Mouse (Mus musculus) hindbrain, embryonic 11.5 days (tissue): ENCODE data around the gene Gxylt2. TPM values are rescaled to one million over a fixed set of nuclear protein-coding genes. Genes with fewer than 3 reads are reported as not detected.

ENCODE experiments used
- ATAC-seq: fragments of 200-750 bp; cut with Nextera tagmentation; 2 replicates; pipeline ENCODE4 v1.8.0; 2017; ENCODE audit warnings: mild to moderate bottlenecking, moderate TSS enrichment, moderate library complexity; ENCODE audit not compliant: low FRiP score
- DNase-seq: peaks from one replicate; pipeline ENCODE4 v3.0.0-alpha.2; 2015; ENCODE audit warnings: low spot score
- H3K27ac ChIP-seq: fragments of 300-500 bp; sonication (generic); 2 replicates; pipeline ENCODE4 v1.5.1; 2014; ENCODE audit warnings: mild to moderate bottlenecking, low read depth, low read length
- H3K27me3 ChIP-seq: fragments of 300-500 bp; sonication (generic); 2 replicates; pipeline ENCODE4 v1.6.1; 2014; ENCODE audit warnings: mild to moderate bottlenecking, low read length, moderate library complexity, mixed read lengths; ENCODE audit not compliant: control insufficient read depth, insufficient read depth
- H3K36me3 ChIP-seq: fragments of 300-500 bp; sonication (generic); 2 replicates; pipeline ENCODE4 v1.6.1; 2014; ENCODE audit warnings: mild to moderate bottlenecking, low read length, moderate library complexity, mixed read lengths; ENCODE audit not compliant: control insufficient read depth, insufficient read depth
- H3K4me1 ChIP-seq: fragments of 300-500 bp; sonication (generic); replicated peaks from 2 replicates; pipeline ENCODE4 v1.6.1; 2014; ENCODE audit warnings: low read length, mixed read lengths; ENCODE audit not compliant: control insufficient read depth, insufficient read depth
- H3K4me2 ChIP-seq: fragments of 300-500 bp; sonication (generic); replicated peaks from 2 replicates; pipeline ENCODE4 v1.6.1; 2014; ENCODE audit warnings: mild to moderate bottlenecking, low read depth, low read length
- H3K4me3 ChIP-seq: fragments of 300-500 bp; sonication (generic); 2 replicates; pipeline ENCODE4 v1.5.1; 2014; ENCODE audit warnings: low read depth, low read length
- H3K9ac ChIP-seq: fragments of 300-500 bp; sonication (generic); 2 replicates; pipeline ENCODE4 v1.6.1; 2014; ENCODE audit warnings: low read depth, low read length
- H3K9me3 ChIP-seq: fragments of 300-500 bp; sonication (generic); 2 replicates; pipeline ENCODE4 v1.6.1; 2016; ENCODE audit warnings: low read length; ENCODE audit not compliant: control insufficient read depth
- WGBS: fragments of 180-500 bp; shearing (Covaris S2); extraction: QIAGEN DNeasy Blood & Tissue Kit; methylation state at CpG from one replicate; pipeline ENCODE4 v1.1.7; 2014; 5-methylcytosine and 5-hydroxymethylcytosine counted together
- polyA plus RNA-seq: library from polyadenylated mRNA; unstranded; fragments of >200 nt; fragmentation: Nextera tagmentation; extraction: Ambion mirVana; gene quantifications from 2 replicates; pipeline ENCODE4 v1.2.1, GENCODE M21; 2014

The Gxylt2 gene
- polyA plus RNA-seq, 1 experiment from 2014 or later = 7.2 TPM

- WGBS = 87% methylated on average over 3 of the region's 3 CpGs
- Histone ChIP-seq H3K27me3 (no peaks in the 10 kb centered on the region), H3K27ac (no peak overlapping the region), H3K9ac (no peak overlapping the region), H3K4me3 (no peak overlapping the region), H3K4me2 (no peak overlapping the region), H3K4me1 (no peaks in the 10 kb centered on the region), H3K36me3 (no peaks in the 10 kb centered on the region), H3K9me3 (no peaks in the 10 kb centered on the region)
- DNase-seq (no peak), ATAC-seq (no peak)
Observed at GRCm38 (mm10) chr6:100811731-100812130, 107.2 kb downstream of the Gxylt2 start.

- no peaks in the 10 kb centered on the region for H3K4me1 ChIP-seq
- H3K4me2 ChIP-seq = no peak overlapping the region
- no peak overlapping the region for H3K4me3 ChIP-seq
- DNase-seq (no peak), ATAC-seq (no peak)
- 84% methylated on average over 2 of the region's 2 CpGs for WGBS
- H3K9me3 ChIP-seq = no peaks in the 10 kb centered on the region
- H3K36me3 ChIP-seq = no peaks in the 10 kb centered on the region
- no peak overlapping the region for H3K27ac ChIP-seq
- no peaks in the 10 kb centered on the region for H3K27me3 ChIP-seq
- H3K9ac ChIP-seq = no peak overlapping the region
Observed at GRCm38 (mm10) chr6:100821367-100821766, 116.8 kb downstream of the Gxylt2 start.

GRCm38 (mm10) chr6:100823356-100823755 is 118.8 kb downstream of the Gxylt2 start:
- no peak overlapping the region for H3K27ac ChIP-seq
- no peak for ATAC-seq

GRCm38 (mm10) chr6:100824381-100824965 is 119.9 kb downstream of the Gxylt2 start:
- Histone ChIP-seq H3K36me3 (no peaks in the 10 kb centered on the region), H3K4me2 (no peak overlapping the region), H3K9ac (no peak overlapping the region), H3K27me3 (no peaks in the 10 kb centered on the region), H3K4me1 (no peaks in the 10 kb centered on the region), H3K4me3 (no peak overlapping the region), H3K9me3 (no peaks in the 10 kb centered on the region), H3K27ac (no peak overlapping the region)
- 68% methylated on average over 7 of the region's 7 CpGs for WGBS
- DNase-seq = no peak
- no peak for ATAC-seq

More at GRCm38 (mm10) chr6:100823356-100823755, 118.8 kb downstream of the Gxylt2 start:
- Histone ChIP-seq H3K27me3 (no peaks in the 10 kb centered on the region), H3K4me1 (no peaks in the 10 kb centered on the region), H3K4me2 (no peak overlapping the region), H3K36me3 (no peaks in the 10 kb centered on the region), H3K9ac (no peak overlapping the region), H3K9me3 (no peaks in the 10 kb centered on the region), H3K4me3 (no peak overlapping the region)
- no peak for DNase-seq
- 79% methylated on average over 1 of the region's 1 CpGs for WGBS

GRCm38 (mm10) chr6:100826046-100826445 is 121.5 kb downstream of the Gxylt2 start:
- no peaks in the 10 kb centered on the region for H3K36me3 ChIP-seq
- WGBS = 90% methylated on average over 6 of the region's 6 CpGs
- H3K4me3 ChIP-seq = no peak overlapping the region
- ATAC-seq (no peak), DNase-seq (no peak)
- no peak overlapping the region for H3K9ac ChIP-seq
- H3K27ac ChIP-seq = no peak overlapping the region
- H3K9me3 ChIP-seq = no peaks in the 10 kb centered on the region
- H3K27me3 ChIP-seq = no peaks in the 10 kb centered on the region
- no peaks in the 10 kb centered on the region for H3K4me1 ChIP-seq
- H3K4me2 ChIP-seq = no peak overlapping the region

GRCm38 (mm10) chr6:100828565-100828964 is 124.0 kb downstream of the Gxylt2 start:
- H3K4me2 ChIP-seq = no peak overlapping the region
- no peak overlapping the region for H3K9ac ChIP-seq
- H3K4me3 ChIP-seq = no peak overlapping the region
- WGBS = 89% methylated on average over 7 of the region's 7 CpGs
- no peaks in the 10 kb centered on the region for H3K27me3 ChIP-seq
- no peak for DNase-seq
- H3K9me3 ChIP-seq = no peaks in the 10 kb centered on the region
- H3K36me3 ChIP-seq = no peaks in the 10 kb centered on the region
- ATAC-seq = no peak
- H3K27ac ChIP-seq = no peak overlapping the region
- H3K4me1 ChIP-seq = no peaks in the 10 kb centered on the region

- no peaks in the 10 kb centered on the region for H3K4me1 ChIP-seq
- no peak overlapping the region for H3K4me2 ChIP-seq
- no peak for ATAC-seq
- no peak for DNase-seq
- H3K9ac ChIP-seq = no peak overlapping the region
- no peaks in the 10 kb centered on the region for H3K36me3 ChIP-seq
- H3K27ac ChIP-seq = no peak overlapping the region
- no peaks in the 10 kb centered on the region for H3K27me3 ChIP-seq
- 81% methylated on average over 5 of the region's 5 CpGs for WGBS
- no peak overlapping the region for H3K4me3 ChIP-seq
- H3K9me3 ChIP-seq = no peaks in the 10 kb centered on the region
Observed at GRCm38 (mm10) chr6:100829770-100830169, 125.2 kb downstream of the Gxylt2 start.

GRCm38 (mm10) chr6:100831188-100831587 is 126.7 kb downstream of the Gxylt2 start:
- Histone ChIP-seq H3K27me3 (no peaks in the 10 kb centered on the region), H3K4me3 (no peak overlapping the region), H3K36me3 (no peaks in the 10 kb centered on the region), H3K27ac (no peak overlapping the region), H3K9ac (no peak overlapping the region), H3K4me2 (no peak overlapping the region), H3K9me3 (no peaks in the 10 kb centered on the region), H3K4me1 (no peaks in the 10 kb centered on the region)
- DNase-seq (no peak), ATAC-seq (no peak)
- WGBS = 92% methylated on average over 3 of the region's 3 CpGs

GRCm38 (mm10) chr6:100831751-100832150 is 127.2 kb downstream of the Gxylt2 start:
- WGBS = 94% methylated on average over 6 of the region's 6 CpGs
- H3K4me1 ChIP-seq = no peaks in the 10 kb centered on the region
- H3K27ac ChIP-seq = no peak overlapping the region

More at GRCm38 (mm10) chr6:100831751-100832150, 127.2 kb downstream of the Gxylt2 start:
- Histone ChIP-seq H3K4me3 (no peak overlapping the region), H3K9ac (no peak overlapping the region), H3K9me3 (no peaks in the 10 kb centered on the region), H3K27me3 (no peaks in the 10 kb centered on the region), H3K36me3 (peaks cover 3% of the 10 kb centered on the region; the same call in 1 of the 2 replicates), H3K4me2 (no peak overlapping the region)
- DNase-seq (no peak), ATAC-seq (no peak)
